Mouse (Mus musculus) right cerebral cortex, postnatal 14 days (tissue): Measurements from ENCODE around the gene Il33.
A peak's percentile ranks its signal among the peaks of the same experiment; 100 is the strongest.
"Not testable (repeated sequence)": the region's sequence is repeated elsewhere in the genome, so short reads cannot be mapped to it uniquely, and the experiment has no call there.

Experiments
- DNase-seq: peaks from one replicate; pipeline ENCODE4 v3.0.0; 2022

Il33 gene

GRCm38 (mm10) chr19:29941208-29941607, 16.3 kb downstream of the Il33 start:
- DNase-seq, result no peak

GRCm38 (mm10) chr19:29942358-29942757, 17.4 kb downstream of the Il33 start:
- no peak for DNase-seq

- no peak for DNase-seq
Observed at GRCm38 (mm10) chr19:29944426-29944825, 19.5 kb downstream of the Il33 start.

- DNase-seq, result not testable (repeated sequence)
Observed at GRCm38 (mm10) chr19:29944935-29945334, 20.0 kb downstream of the Il33 start.

GRCm38 (mm10) chr19:29945557-29946422, 20.9 kb downstream of the Il33 start:
- DNase-seq, result no peak

GRCm38 (mm10) chr19:29946423-29946716, 21.5 kb downstream of the Il33 start:
- DNase-seq, result no peak

GRCm38 (mm10) chr19:29947056-29947455, 22.1 kb downstream of the Il33 start:
- DNase-seq, result no peak

GRCm38 (mm10) chr19:29947891-29948801, 23.2 kb downstream of the Il33 start:
- peak; percentile 72 for DNase-seq

GRCm38 (mm10) chr19:29952538-29952937, 27.6 kb downstream of the Il33 start:
- no peak for DNase-seq

- no peak for DNase-seq
Observed at GRCm38 (mm10) chr19:29953833-29954232, 28.9 kb downstream of the Il33 start.

- DNase-seq, result no peak
Observed at GRCm38 (mm10) chr19:29955454-29955853, 30.5 kb downstream of the Il33 start.

- DNase-seq, result no peak
Observed at GRCm38 (mm10) chr19:29960906-29961305, 36.0 kb downstream of the Il33 start.

- DNase-seq, result no peak
Observed at GRCm38 (mm10) chr19:29961842-29962241, 36.9 kb downstream of the Il33 start.

GRCm38 (mm10) chr19:29963598-29964092, 38.7 kb downstream of the Il33 start:
- no peak for DNase-seq

- DNase-seq, result no peak
Observed at GRCm38 (mm10) chr19:29967960-29968359, 43.0 kb downstream of the Il33 start.

- no peak for DNase-seq
Observed at GRCm38 (mm10) chr19:29973396-29973795, 48.5 kb downstream of the Il33 start.

GRCm38 (mm10) chr19:29978847-29979246, 53.9 kb downstream of the Il33 start:
- no peak for DNase-seq

- no peak for DNase-seq
Observed at GRCm38 (mm10) chr19:29979452-29980089, 54.7 kb downstream of the Il33 start.

GRCm38 (mm10) chr19:29984208-29985005, 59.5 kb downstream of the Il33 start:
- no peak for DNase-seq

GRCm38 (mm10) chr19:29986464-29987091, 61.7 kb downstream of the Il33 start:
- DNase-seq, result no peak

GRCm38 (mm10) chr19:30000406-30001365, 75.8 kb downstream of the Il33 start:
- DNase-seq, result no peak
